Mouse (Mus musculus) kidney, embryonic 14.5 days (tissue): ENCODE data around the gene Snip1. TPM values are rescaled to one million over a fixed set of nuclear protein-coding genes. Genes with fewer than 3 reads are reported as not detected.
A peak's percentile ranks its signal among the peaks of the same experiment; 100 is the strongest.

Experiments used
- ATAC-seq: fragments of 200-750 bp; cut with Nextera tagmentation; 2 replicates; pipeline ENCODE4 v1.8.0; 2017; ENCODE audit warnings: moderate number of reproducible peaks, mild to moderate bottlenecking, moderate TSS enrichment, moderate library complexity; ENCODE audit not compliant: low FRiP score, low TSS enrichment
- H3K27ac ChIP-seq: fragments of 300-500 bp; sonication (generic); 2 replicates; pipeline ENCODE4 v1.5.1; 2014; ENCODE audit warnings: low read depth, mild to moderate bottlenecking, low read length, moderate library complexity, mixed read lengths
- H3K27me3 ChIP-seq: fragments of 300-500 bp; sonication (generic); 2 replicates; pipeline ENCODE4 v1.6.1; 2014; ENCODE audit warnings: mild to moderate bottlenecking, low read length; ENCODE audit not compliant: control insufficient read depth, insufficient read depth
- H3K36me3 ChIP-seq: fragments of 300-500 bp; sonication (generic); 2 replicates; pipeline ENCODE4 v1.6.1; 2014; ENCODE audit warnings: low read length, mixed read lengths; ENCODE audit not compliant: control insufficient read depth, insufficient read depth
- H3K4me1 ChIP-seq: fragments of 300-500 bp; sonication (generic); 2 replicates; pipeline ENCODE4 v1.6.1; 2014; ENCODE audit warnings: low read length, mixed read lengths; ENCODE audit not compliant: control insufficient read depth, insufficient read depth
- H3K4me2 ChIP-seq: fragments of 300-500 bp; sonication (generic); replicated peaks from 2 replicates; pipeline ENCODE4 v1.6.1; 2014; ENCODE audit warnings: low read depth, mild to moderate bottlenecking, low read length
- H3K4me3 ChIP-seq: fragments of 300-500 bp; sonication (generic); 2 replicates; pipeline ENCODE4 v1.5.1; 2014; ENCODE audit warnings: mild to moderate bottlenecking, low read length
- H3K9ac ChIP-seq: fragments of 300-500 bp; sonication (generic); 2 replicates; pipeline ENCODE4 v1.6.1; 2014; ENCODE audit warnings: low read depth, mild to moderate bottlenecking, low read length, moderate library complexity
- H3K9me3 ChIP-seq: fragments of 300-500 bp; sonication (generic); 2 replicates; pipeline ENCODE4 v1.6.1; 2016; ENCODE audit warnings: low read length; ENCODE audit not compliant: control insufficient read depth
- WGBS: fragments of 180-500 bp; shearing (Covaris S2); extraction: QIAGEN DNeasy Blood & Tissue Kit; methylation state at CpG from one replicate; pipeline ENCODE4 v1.1.7; 2014; 5-methylcytosine and 5-hydroxymethylcytosine counted together
- polyA plus RNA-seq: library from polyadenylated mRNA; unstranded; fragments of >200 nt; fragmentation: Nextera tagmentation; extraction: Ambion mirVana; gene quantifications from 2 replicates; pipeline ENCODE4 v1.2.1, GENCODE M21; 2014

Gene Snip1
- polyA plus RNA-seq, 1 experiment from 2014 or later = 36.9 TPM

GRCm38 (mm10) chr4:125115710-125116089 is 49.2 kb downstream of the Snip1 start:
- Histone ChIP-seq H3K4me3 (no peak overlapping the region), H3K9ac (no peak overlapping the region), H3K27me3 (no peaks in the 10 kb centered on the region), H3K27ac (no peak overlapping the region), H3K9me3 (no peaks in the 10 kb centered on the region), H3K4me2 (no peak overlapping the region), H3K4me1 (peaks cover 12% of the 10 kb centered on the region), H3K36me3 (0 out of 2 replicates have a peak, but pooled peaks cover 3% of the 10 kb centered on the region)
- ATAC-seq = no peak; the same call in 1 of the 2 replicates
- 13% methylated on average over 6 of the region's 6 CpGs for WGBS

- Histone ChIP-seq H3K9me3 (no peaks in the 10 kb centered on the region), H3K36me3 (no peaks in the 10 kb centered on the region), H3K9ac (no peak overlapping the region), H3K4me2 (no peak overlapping the region), H3K4me1 (peaks cover 12% of the 10 kb centered on the region), H3K4me3 (no peak overlapping the region), H3K27me3 (no peaks in the 10 kb centered on the region), H3K27ac (no peak overlapping the region)
- ATAC-seq = no peak; the same call in 1 of the 2 replicates
- WGBS = 69% methylated on average over 9 of the region's 9 CpGs
These were observed 49.8 kb downstream of the Snip1 start for GRCm38 (mm10) chr4:125116090-125116861.

- Histone ChIP-seq H3K4me1 (peaks cover 12% of the 10 kb centered on the region), H3K4me2 (no peak overlapping the region), H3K9ac (no peak overlapping the region), H3K27ac (no peak overlapping the region), H3K9me3 (no peaks in the 10 kb centered on the region), H3K36me3 (no peaks in the 10 kb centered on the region), H3K4me3 (no peak overlapping the region), H3K27me3 (no peaks in the 10 kb centered on the region)
- 76% methylated on average over 13 of the region's 13 CpGs for WGBS
- ATAC-seq = no peak
These were observed 50.5 kb downstream of the Snip1 start for GRCm38 (mm10) chr4:125116929-125117328.

- Histone ChIP-seq H3K4me3 (no peak overlapping the region), H3K27me3 (no peaks in the 10 kb centered on the region), H3K9me3 (no peaks in the 10 kb centered on the region), H3K4me2 (no peak overlapping the region), H3K4me1 (peaks cover 20% of the 10 kb centered on the region), H3K36me3 (no peaks in the 10 kb centered on the region), H3K27ac (no peak overlapping the region), H3K9ac (no peak overlapping the region)
- 89% methylated on average over 7 of the region's 7 CpGs for WGBS
- no peak for ATAC-seq
These were observed 51.4 kb downstream of the Snip1 start for GRCm38 (mm10) chr4:125117902-125118320.

GRCm38 (mm10) chr4:125119070-125119469 is 52.6 kb downstream of the Snip1 start:
- 0 out of 2 replicates have a peak, but pooled peaks have one; percentile 5 for ATAC-seq
- Histone ChIP-seq H3K27me3 (no peaks in the 10 kb centered on the region), H3K4me1 (peaks cover 22% of the 10 kb centered on the region), H3K9ac (no peak overlapping the region), H3K36me3 (no peaks in the 10 kb centered on the region), H3K4me3 (no peak overlapping the region), H3K27ac (no peak overlapping the region), H3K4me2 (no peak overlapping the region), H3K9me3 (no peaks in the 10 kb centered on the region)
- WGBS = 31% methylated on average over 10 of the region's 10 CpGs

- H3K27ac ChIP-seq = no peak overlapping the region
- WGBS = 90% methylated on average over 11 of the region's 11 CpGs
- no peak for ATAC-seq
These were observed 53.2 kb downstream of the Snip1 start for GRCm38 (mm10) chr4:125119721-125120120.

GRCm38 (mm10) chr4:125122431-125123278 is 56.2 kb downstream of the Snip1 start:
- H3K9ac ChIP-seq = peak overlapping the region; percentile 28; the same call in 1 of the 2 replicates
- H3K27me3 ChIP-seq = 0 out of 2 replicates have a peak, but pooled peaks cover 5% of the 10 kb centered on the region
- no peak overlapping the region for H3K4me2 ChIP-seq
- WGBS = 17% methylated on average over 16 of the region's 16 CpGs
- H3K4me1 ChIP-seq = peaks cover 20% of the 10 kb centered on the region
- no peaks in the 10 kb centered on the region for H3K9me3 ChIP-seq
- ATAC-seq = no peak
- H3K27ac ChIP-seq = no peak overlapping the region
- H3K36me3 ChIP-seq = no peaks in the 10 kb centered on the region
- H3K4me3 ChIP-seq = no peak overlapping the region

More at GRCm38 (mm10) chr4:125119721-125120120, 53.2 kb downstream of the Snip1 start:
- H3K36me3 ChIP-seq = no peaks in the 10 kb centered on the region
- H3K4me2 ChIP-seq = no peak overlapping the region
- H3K9ac ChIP-seq = no peak overlapping the region
- no peaks in the 10 kb centered on the region for H3K27me3 ChIP-seq
- H3K4me3 ChIP-seq = no peak overlapping the region
- H3K4me1 ChIP-seq = peaks cover 18% of the 10 kb centered on the region
- H3K9me3 ChIP-seq = no peaks in the 10 kb centered on the region

- WGBS = 80% methylated on average over 7 of the region's 7 CpGs
- Histone ChIP-seq H3K4me3 (no peak overlapping the region), H3K9ac (no peak overlapping the region), H3K36me3 (no peaks in the 10 kb centered on the region), H3K4me2 (no peak overlapping the region), H3K27ac (no peak overlapping the region), H3K9me3 (no peaks in the 10 kb centered on the region), H3K27me3 (0 out of 2 replicates have a peak, but pooled peaks cover 5% of the 10 kb centered on the region), H3K4me1 (peaks cover 23% of the 10 kb centered on the region)
- no peak for ATAC-seq
These were observed 56.8 kb downstream of the Snip1 start for GRCm38 (mm10) chr4:125123279-125123671.
